Mouse (Mus musculus) spleen, adult 10 weeks (tissue): Measurements from ENCODE around the gene Col11a1. TPM values are rescaled to one million over a fixed set of nuclear protein-coding genes. Genes with fewer than 3 reads are reported as not detected.

Experiments
- polyA plus RNA-seq: library from polyadenylated mRNA; stranded (reverse); fragments of 350-450 nt; fragmentation: Illumina TruSeq; extraction: RNeasy Lipid Tissue Mini Kit (QIAGEN cat#74804); gene quantifications from one replicate; pipeline ENCODE4 v1.2.3, GENCODE M21; 2015; ENCODE audit warnings: low replicate concordance; ENCODE audit not compliant: insufficient read depth

Gene Col11a1
- polyA plus RNA-seq = 0.11 TPM

DNA sequence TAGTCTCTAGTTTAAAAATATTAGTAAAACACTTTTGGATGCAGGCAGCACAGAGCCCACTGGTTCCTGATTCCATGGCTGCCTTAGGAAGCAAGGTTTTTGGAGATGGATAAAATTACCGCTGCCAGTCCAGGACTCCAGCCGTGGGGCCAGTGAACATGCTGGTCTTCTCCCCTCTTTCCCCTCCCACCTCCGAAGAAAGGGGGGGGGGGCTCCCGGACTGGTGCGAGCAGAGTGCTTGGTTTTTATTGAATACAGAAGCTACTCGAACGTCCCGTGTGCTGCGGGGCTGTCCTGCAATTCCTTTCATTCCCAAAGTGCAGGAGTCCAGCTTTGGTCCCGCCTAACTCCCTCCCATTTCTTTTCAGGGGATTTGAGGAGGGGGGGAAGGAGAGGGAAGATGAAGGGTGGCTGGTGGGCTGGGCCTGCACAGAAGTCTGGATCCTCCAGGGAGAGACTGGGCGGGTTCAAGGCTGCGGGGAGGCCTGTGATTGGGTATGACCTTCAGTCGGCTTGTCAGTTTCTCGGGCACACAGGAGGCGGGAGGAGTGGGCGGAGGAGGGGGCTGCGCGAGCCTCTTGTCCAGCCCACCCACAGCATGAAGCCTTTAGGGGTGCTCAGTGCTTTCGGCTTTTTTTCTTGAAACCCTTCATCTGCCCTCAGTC, at the start of gene Col11a1:
Gene Col11a1, plus strand, starts transcription at position 570 of the 665 bp plus-strand sequence.

